Mouse (Mus musculus): ENCODE results near the gene Wdr1. TPM values are rescaled to one million over a fixed set of nuclear protein-coding genes. Genes with fewer than 3 reads are reported as not detected.
"Not testable (repeated sequence)": the region's sequence is repeated elsewhere in the genome, so short reads cannot be mapped to it uniquely, and the experiment has no call there.

Gene Wdr1
- 130 TPM for polyA plus RNA-seq (2012; fragmentation: generic; extraction: Trizol)

GRCm38 (mm10) chr5:38563121-38563520 lies at the start of gene Wdr1:
Gene Wdr1 (minus strand): TSS chr5:38563221.
- no peak for TF ChIP-seq POLR2A (IDR thresholded peaks at IDR 0.05; ENCODE audit: insufficient read length, low read depth)
- no peak for TF ChIP-seq MYOG (IDR thresholded peaks at IDR 0.05; ENCODE audit: control insufficient read depth in 1 of 3, insufficient read depth in 1 of 3, insufficient read length in 2 of 3, low read depth in 2 of 3)
- TF ChIP-seq MAX (IDR thresholded peaks at IDR 0.05; ENCODE audit: low read depth) = no peak
- no peak for TF ChIP-seq TCF12 (IDR thresholded peaks at IDR 0.05; ENCODE audit: insufficient read depth, poor library complexity, severe bottlenecking)
- TF ChIP-seq USF1 (IDR thresholded peaks at IDR 0.05; ENCODE audit: low read depth) = no peak
- no peak for TF ChIP-seq CEBPB (IDR thresholded peaks at IDR 0.05; ENCODE audit: insufficient read depth, poor library complexity, severe bottlenecking)
- TF ChIP-seq E2F4 (IDR thresholded peaks at IDR 0.05; ENCODE audit: insufficient read depth) = no peak
- no peak for TF ChIP-seq MYOD1 (IDR thresholded peaks at IDR 0.05; ENCODE audit: control insufficient read depth in 1 of 3, insufficient read length in 2 of 3, low read depth in 2 of 3)
- peaks cover 9% of the 10 kb centered on the region for H3K36me3 ChIP-seq (ENCODE audit: control insufficient read depth, insufficient read depth)
- H3K4me3 ChIP-seq = peak within 1 kb of the TSS; percentile 88
- H3ac ChIP-seq (ENCODE audit: control insufficient read depth, insufficient read length) = no peak within 1 kb of the TSS
- H3K79me2 ChIP-seq (ENCODE audit: control insufficient read depth, insufficient read depth) = peaks cover 30% of the 10 kb centered on the region
- peak within 1 kb of the TSS; percentile 73 for H3K4me2 ChIP-seq (ENCODE audit: low read depth)
- H3K27me3 ChIP-seq (ENCODE audit: control insufficient read depth, insufficient read depth, insufficient read length) = no peaks in the 10 kb centered on the region

- no peak for TF ChIP-seq TCF12 (IDR thresholded peaks at IDR 0.05; ENCODE audit: insufficient read depth, poor library complexity, severe bottlenecking)
- no peak for TF ChIP-seq TCF3 (IDR thresholded peaks at IDR 0.05; ENCODE audit: insufficient read length, low read depth)
- TF ChIP-seq REST (IDR thresholded peaks at IDR 0.05; ENCODE audit: insufficient read depth, insufficient read length) = no peak
- TF ChIP-seq USF1 (IDR thresholded peaks at IDR 0.05; ENCODE audit: low read depth) = no peak
- TF ChIP-seq MAX (IDR thresholded peaks at IDR 0.05; ENCODE audit: low read depth) = no peak
- TF ChIP-seq MYOD1 (IDR thresholded peaks at IDR 0.05; ENCODE audit: control insufficient read depth in 1 of 3, insufficient read length in 2 of 3, low read depth in 2 of 3) = no peak
- TF ChIP-seq SRF (IDR thresholded peaks at IDR 0.05; ENCODE audit: control insufficient read depth, insufficient read length, low read depth) = no peak
- TF ChIP-seq CEBPB (IDR thresholded peaks at IDR 0.05; ENCODE audit: insufficient read depth, poor library complexity, severe bottlenecking) = no peak
- TF ChIP-seq E2F4 (IDR thresholded peaks at IDR 0.05; ENCODE audit: insufficient read depth) = no peak
- no peak for TF ChIP-seq POLR2A (IDR thresholded peaks at IDR 0.05; ENCODE audit: insufficient read length, low read depth)
- TF ChIP-seq POLR2AphosphoS2 (IDR thresholded peaks at IDR 0.05; ENCODE audit: insufficient read length, low read depth) = no peak
- no peak for TF ChIP-seq MYOG (IDR thresholded peaks at IDR 0.05; ENCODE audit: control insufficient read depth in 1 of 3, insufficient read depth in 1 of 3, insufficient read length in 2 of 3, low read depth in 2 of 3)
- peaks cover 6% of the 10 kb centered on the region for H3K27me3 ChIP-seq (ENCODE audit: control insufficient read depth, insufficient read depth, insufficient read length)
- H3K79me2 ChIP-seq (ENCODE audit: control insufficient read depth, insufficient read depth) = no peaks in the 10 kb centered on the region
- H3K4me3 ChIP-seq = no peak overlapping the region
- H3ac ChIP-seq (ENCODE audit: control insufficient read depth, insufficient read length) = no peak overlapping the region
- no peak overlapping the region for H3K4me2 ChIP-seq (ENCODE audit: low read depth)
- H3K36me3 ChIP-seq (ENCODE audit: control insufficient read depth, insufficient read depth) = no peaks in the 10 kb centered on the region
Measured at GRCm38 (mm10) chr5:38611118-38611517, 48.1 kb upstream of the Wdr1 start.

GRCm38 (mm10) chr5:38608219-38608618 lies 45.2 kb upstream of the Wdr1 start:
- not testable (repeated sequence) for H3K27me3 ChIP-seq (ENCODE audit: control insufficient read depth, insufficient read depth, insufficient read length); H3K36me3 ChIP-seq (ENCODE audit: control insufficient read depth, insufficient read depth); H3K79me2 ChIP-seq (ENCODE audit: control insufficient read depth, insufficient read depth); H3ac ChIP-seq (ENCODE audit: control insufficient read depth, insufficient read length); H3K4me2 ChIP-seq (ENCODE audit: low read depth); H3K4me3 ChIP-seq

- no peaks in the 10 kb centered on the region for H3K27me3 ChIP-seq (ENCODE audit: control insufficient read depth, insufficient read depth, insufficient read length)
- H3K36me3 ChIP-seq (ENCODE audit: control insufficient read depth, insufficient read depth) = no peaks in the 10 kb centered on the region
- no peaks in the 10 kb centered on the region for H3K79me2 ChIP-seq (ENCODE audit: control insufficient read depth, insufficient read depth)
- no peak overlapping the region for H3K4me3 ChIP-seq
- TF ChIP-seq USF1 (IDR thresholded peaks at IDR 0.05; ENCODE audit: low read depth) = no peak
- TF ChIP-seq MYOD1 (IDR thresholded peaks at IDR 0.05; ENCODE audit: control insufficient read depth in 1 of 3, insufficient read length in 2 of 3, low read depth in 2 of 3) = no peak
- TF ChIP-seq MAX (IDR thresholded peaks at IDR 0.05; ENCODE audit: low read depth) = no peak
- TF ChIP-seq E2F4 (IDR thresholded peaks at IDR 0.05; ENCODE audit: insufficient read depth) = no peak
- TF ChIP-seq SRF (IDR thresholded peaks at IDR 0.05; ENCODE audit: control insufficient read depth, insufficient read length, low read depth) = no peak
- TF ChIP-seq CEBPB (IDR thresholded peaks at IDR 0.05; ENCODE audit: insufficient read depth, poor library complexity, severe bottlenecking) = no peak
- TF ChIP-seq POLR2A (IDR thresholded peaks at IDR 0.05; ENCODE audit: insufficient read length, low read depth) = no peak
- TF ChIP-seq REST (IDR thresholded peaks at IDR 0.05; ENCODE audit: insufficient read depth, insufficient read length) = no peak
- TF ChIP-seq POLR2AphosphoS2 (IDR thresholded peaks at IDR 0.05; ENCODE audit: insufficient read length, low read depth) = no peak
- no peak for TF ChIP-seq TCF12 (IDR thresholded peaks at IDR 0.05; ENCODE audit: insufficient read depth, poor library complexity, severe bottlenecking)
- TF ChIP-seq TCF3 (IDR thresholded peaks at IDR 0.05; ENCODE audit: insufficient read length, low read depth) = no peak
- TF ChIP-seq MYOG (IDR thresholded peaks at IDR 0.05; ENCODE audit: control insufficient read depth in 1 of 3, insufficient read depth in 1 of 3, insufficient read length in 2 of 3, low read depth in 2 of 3) = no peak
- H3ac ChIP-seq (ENCODE audit: control insufficient read depth, insufficient read length) = no peak overlapping the region
- H3K4me2 ChIP-seq (ENCODE audit: low read depth) = no peak overlapping the region
Measured at GRCm38 (mm10) chr5:38598647-38599304, 35.8 kb upstream of the Wdr1 start.

- TF ChIP-seq CEBPB (IDR thresholded peaks at IDR 0.05; ENCODE audit: insufficient read depth, poor library complexity, severe bottlenecking) = no peak
- no peak for TF ChIP-seq MAX (IDR thresholded peaks at IDR 0.05; ENCODE audit: low read depth)
- TF ChIP-seq E2F4 (IDR thresholded peaks at IDR 0.05; ENCODE audit: insufficient read depth) = no peak
- no peak for TF ChIP-seq TCF12 (IDR thresholded peaks at IDR 0.05; ENCODE audit: insufficient read depth, poor library complexity, severe bottlenecking)
- TF ChIP-seq POLR2AphosphoS2 (IDR thresholded peaks at IDR 0.05; ENCODE audit: insufficient read length, low read depth) = no peak
- TF ChIP-seq MYOG (IDR thresholded peaks at IDR 0.05; ENCODE audit: control insufficient read depth in 1 of 3, insufficient read depth in 1 of 3, insufficient read length in 2 of 3, low read depth in 2 of 3) = no peak
- no peak for TF ChIP-seq POLR2A (IDR thresholded peaks at IDR 0.05; ENCODE audit: insufficient read length, low read depth)
- no peak for TF ChIP-seq TCF3 (IDR thresholded peaks at IDR 0.05; ENCODE audit: insufficient read length, low read depth)
- TF ChIP-seq MYOD1 (IDR thresholded peaks at IDR 0.05; ENCODE audit: control insufficient read depth in 1 of 3, insufficient read length in 2 of 3, low read depth in 2 of 3) = no peak
- TF ChIP-seq USF1 (IDR thresholded peaks at IDR 0.05; ENCODE audit: low read depth) = no peak
- no peak for TF ChIP-seq SRF (IDR thresholded peaks at IDR 0.05; ENCODE audit: control insufficient read depth, insufficient read length, low read depth)
- no peak for TF ChIP-seq REST (IDR thresholded peaks at IDR 0.05; ENCODE audit: insufficient read depth, insufficient read length)
- Histone ChIP-seq H3ac (ENCODE audit: control insufficient read depth, insufficient read length) (no peak overlapping the region), H3K4me2 (ENCODE audit: low read depth) (no peak overlapping the region), H3K36me3 (ENCODE audit: control insufficient read depth, insufficient read depth) (no peaks in the 10 kb centered on the region), H3K4me3 (no peak overlapping the region), H3K27me3 (ENCODE audit: control insufficient read depth, insufficient read depth, insufficient read length) (peaks cover 5% of the 10 kb centered on the region), H3K79me2 (ENCODE audit: control insufficient read depth, insufficient read depth) (no peaks in the 10 kb centered on the region)
Measured at GRCm38 (mm10) chr5:38588924-38589323, 25.9 kb upstream of the Wdr1 start.

All from myocyte (in vitro differentiated cells).